In genomic region chr4:100776871-100777375, GRCm38 (mm10) we compare ENCODE assay signal across 10 mouse cellular contexts. TPM values are rescaled to one million over a fixed set of nuclear protein-coding genes. Genes with fewer than 3 reads are reported as not detected.
A peak's percentile ranks its signal among the peaks of the same experiment; 100 is the strongest.
DNase-seq lines count a peak whose midpoint lies in the region; ATAC-seq lines count a peak whose summit lies in the region.
"Had no signal": no experiment of that assay in that cellular context is flagged by ENCODE, and none has a peak within 500 bp of the region (broad histone marks: within the 10 kb centered on the region; RNA-seq: fewer than 3 reads in every experiment).

No protein-coding gene starts in this region.

- peak overlapping the region; percentile 93 for H3K27ac ChIP-seq in embryonic facial prominence, embryonic 11.5 days (replicated peaks; ENCODE audit: low read depth, low read length)
- peak overlapping the region; percentile 92 for H3K27ac ChIP-seq in heart, embryonic 11.5 days (ENCODE audit: low read depth, low read length)
- H3K27ac ChIP-seq in kidney, embryonic 15.5 days = peak overlapping the region; percentile 96
- H3K27ac ChIP-seq in liver, embryonic 15.5 days (replicated peaks) = no peak overlapping the region
- peak overlapping the region; percentile 80 for H3K27ac ChIP-seq in neural tube, embryonic 14.5 days (ENCODE audit: low read depth, low read length)

- H3K9ac ChIP-seq in embryonic facial prominence, embryonic 11.5 days (replicated peaks; ENCODE audit: low read length) = peak overlapping the region; percentile 96
- H3K9ac ChIP-seq in heart, embryonic 11.5 days (ENCODE audit: low read depth, low read length) = peak overlapping the region; percentile 92
- peak overlapping the region; percentile 86 for H3K9ac ChIP-seq in kidney, embryonic 15.5 days
- H3K9ac ChIP-seq in liver, embryonic 15.5 days = no peak overlapping the region
- H3K9ac ChIP-seq in neural tube, embryonic 14.5 days (replicated peaks; ENCODE audit: low read depth, low read length) = peak overlapping the region; percentile 69

- no peaks in the 10 kb centered on the region for H3K9me3 ChIP-seq in embryonic facial prominence, embryonic 11.5 days (replicated peaks; ENCODE audit: control insufficient read depth, low read length)
- H3K9me3 ChIP-seq in heart, embryonic 11.5 days (replicated peaks; ENCODE audit: control insufficient read depth, low read length) = no peaks in the 10 kb centered on the region
- H3K9me3 ChIP-seq in kidney, embryonic 15.5 days (replicated peaks) = no peaks in the 10 kb centered on the region
- no peaks in the 10 kb centered on the region for H3K9me3 ChIP-seq in liver, embryonic 15.5 days (replicated peaks)
- H3K9me3 ChIP-seq in neural tube, embryonic 14.5 days (ENCODE audit: control insufficient read depth, low read length) = no peaks in the 10 kb centered on the region

- peak overlapping the region; percentile 99 for H3K4me3 ChIP-seq in embryonic facial prominence, embryonic 11.5 days (ENCODE audit: low read depth, low read length)
- peak overlapping the region; percentile 82 for H3K4me3 ChIP-seq in heart, embryonic 11.5 days (ENCODE audit: low read depth, low read length)
- H3K4me3 ChIP-seq in kidney, embryonic 15.5 days (replicated peaks) = peak overlapping the region; percentile 74
- peak overlapping the region; percentile 52 for H3K4me3 ChIP-seq in liver, embryonic 15.5 days (replicated peaks)
- H3K4me3 ChIP-seq in neural tube, embryonic 14.5 days (ENCODE audit: low read depth, low read length) = peak overlapping the region; percentile 68

- H3K36me3 ChIP-seq in embryonic facial prominence, embryonic 11.5 days (replicated peaks; ENCODE audit: control insufficient read depth, insufficient read depth, low read depth, low read length) = no peaks in the 10 kb centered on the region
- no peaks in the 10 kb centered on the region for H3K36me3 ChIP-seq in heart, embryonic 11.5 days (ENCODE audit: control insufficient read depth, insufficient read depth, low read length)
- no peaks in the 10 kb centered on the region for H3K36me3 ChIP-seq in kidney, embryonic 15.5 days
- no peaks in the 10 kb centered on the region for H3K36me3 ChIP-seq in liver, embryonic 15.5 days (replicated peaks)
- H3K36me3 ChIP-seq in neural tube, embryonic 14.5 days (ENCODE audit: control insufficient read depth, insufficient read depth, low read length) = no peaks in the 10 kb centered on the region
- H3K36me3 ChIP-seq: G1E had no signal

- no peaks in the 10 kb centered on the region for H3K27me3 ChIP-seq in embryonic facial prominence, embryonic 11.5 days (ENCODE audit: control insufficient read depth, insufficient read depth, low read length)
- no peaks in the 10 kb centered on the region; the same call in 1 of the 2 replicates for H3K27me3 ChIP-seq in heart, embryonic 11.5 days (ENCODE audit: control insufficient read depth, insufficient read depth, low read length)
- no peaks in the 10 kb centered on the region for H3K27me3 ChIP-seq in kidney, embryonic 15.5 days
- H3K27me3 ChIP-seq in liver, embryonic 15.5 days = peaks cover 74% of the 10 kb centered on the region
- H3K27me3 ChIP-seq in neural tube, embryonic 14.5 days (ENCODE audit: control insufficient read depth, insufficient read depth, low read length) = peaks cover 3% of the 10 kb centered on the region; the same call in 1 of the 2 replicates

- peak overlapping the region; percentile 77 for H3K4me2 ChIP-seq in embryonic facial prominence, embryonic 11.5 days (ENCODE audit: low read depth, low read length)
- H3K4me2 ChIP-seq in heart, embryonic 11.5 days = peak overlapping the region; percentile 92
- H3K4me2 ChIP-seq in kidney, embryonic 15.5 days = peak overlapping the region; percentile 80
- H3K4me2 ChIP-seq in liver, embryonic 15.5 days = peak overlapping the region; percentile 65
- H3K4me2 ChIP-seq in neural tube, embryonic 14.5 days (ENCODE audit: low read depth, low read length) = peak overlapping the region; percentile 89

- H3K4me1 ChIP-seq in embryonic facial prominence, embryonic 11.5 days (ENCODE audit: control insufficient read depth, insufficient read depth, low read length) = no peaks in the 10 kb centered on the region
- peaks cover 6% of the 10 kb centered on the region; the same call in 1 of the 2 replicates for H3K4me1 ChIP-seq in heart, embryonic 11.5 days (ENCODE audit: control insufficient read depth, insufficient read depth, low read length)
- H3K4me1 ChIP-seq in kidney, embryonic 15.5 days = peaks cover 41% of the 10 kb centered on the region
- H3K4me1 ChIP-seq in liver, embryonic 15.5 days (replicated peaks) = peaks cover 5% of the 10 kb centered on the region; the same call in 1 of the 2 replicates
- H3K4me1 ChIP-seq in neural tube, embryonic 14.5 days (ENCODE audit: control insufficient read depth, insufficient read depth, low read length) = peaks cover 17% of the 10 kb centered on the region

- WGBS in embryonic facial prominence, embryonic 11.5 days = under 1% methylated on average over 54 of the region's 68 CpGs
- under 1% methylated on average over 66 of the region's 68 CpGs for WGBS in heart, embryonic 11.5 days (ENCODE audit: insufficient replicate concordance)
- under 1% methylated on average over 68 of the region's 68 CpGs for WGBS in kidney, embryonic 15.5 days
- under 1% methylated on average over 66 of the region's 68 CpGs for WGBS in liver, embryonic 15.5 days (ENCODE audit: insufficient replicate concordance)
- under 1% methylated on average over 50 of the region's 68 CpGs for WGBS in neural tube, embryonic 14.5 days

- DNase-seq in layer of hippocampus, adult 18-20 months (ENCODE audit: low spot score in 2 of 2) = peak; percentile 8 to 30
- DNase-seq in layer of hippocampus, adult 9-10 months (ENCODE audit: low spot score) = no peak
- no peak for DNase-seq in embryonic facial prominence, embryonic 11.5 days (ENCODE audit: low spot score)
- no peak for DNase-seq in T-cell, adult 2 months (ENCODE audit: low spot score)

- ATAC-seq in embryonic facial prominence, embryonic 11.5 days (replicated peaks; ENCODE audit: insufficient number of reproducible peaks, low FRiP score, low TSS enrichment, low read depth) = peak; percentile 60
- ATAC-seq in heart, embryonic 11.5 days (replicated peaks; ENCODE audit: insufficient number of reproducible peaks, low FRiP score, low TSS enrichment) = peak; percentile 41; the same call in 1 of the 2 replicates
- peak; percentile 66 for ATAC-seq in kidney, embryonic 15.5 days (replicated peaks; ENCODE audit: low FRiP score)
- ATAC-seq in liver, embryonic 15.5 days (ENCODE audit: insufficient read depth) = no peak
- peak; percentile 55 for ATAC-seq in neural tube, embryonic 14.5 days (ENCODE audit: low read depth)

RNA-seq across cellular contexts. Expression of gene Cachd1, which starts 0.4 kb away (rescaled TPM):
- 10 to 100 TPM; 34.9 to 35.3 TPM for total RNA-seq in layer of hippocampus, adult 18-20 months (2021)
- polyA plus RNA-seq in embryonic facial prominence, embryonic 11.5 days (2014; fragmentation: Nextera tagmentation; extraction: Ambion mirVana) = 27.3 and 28.0 TPM in 2 replicates
- 9.3 and 16.3 TPM in 2 replicates for polyA plus RNA-seq in heart, embryonic 11.5 days (2014; fragmentation: Nextera tagmentation; extraction: Ambion mirVana)
- polyA plus RNA-seq in kidney, embryonic 15.5 days (2015; fragmentation: Nextera tagmentation; extraction: Ambion mirVana) = 14.2 and 19.0 TPM in 2 replicates
- polyA plus RNA-seq in liver, embryonic 15.5 days (2015; fragmentation: Nextera tagmentation; extraction: Ambion mirVana) = 6.6 and 7.9 TPM in 2 replicates
- 15.3 and 18.6 TPM in 2 replicates for polyA plus RNA-seq in neural tube, embryonic 14.5 days (2014; fragmentation: Nextera tagmentation; extraction: Ambion mirVana)
- total RNA-seq: neutrophil, adult 5-6 weeks had no signal

Comparison
In these comparisons a context has a peak if more than half of its experiments do, and no peak if none do; other contexts are left out.
1. DNase-seq: peak in layer of hippocampus, adult 18-20 months (2 of 2); none in layer of hippocampus, adult 9-10 months (single experiment), embryonic facial prominence, embryonic 11.5 days (single experiment) and T-cell, adult 2 months (single experiment).
2. Peak in every context shown above with its lines, with median percentiles within 50 percentile points of each other: H3K4me2 ChIP-seq and H3K4me3 ChIP-seq.